Mouse (Mus musculus): ENCODE measurements around the gene Gas2l1.

Gene Gas2l1

GRCm38 (mm10) chr11:5041144-5041780 lies 23.9 kb downstream of the Gas2l1 start:
- DNase-seq = no peak

GRCm38 (mm10) chr11:5040585-5040984 lies 24.5 kb downstream of the Gas2l1 start:
- DNase-seq = no peak

GRCm38 (mm10) chr11:5037146-5037854 lies 27.8 kb downstream of the Gas2l1 start:
- DNase-seq = peak; percentile 43 to 49

DNA sequence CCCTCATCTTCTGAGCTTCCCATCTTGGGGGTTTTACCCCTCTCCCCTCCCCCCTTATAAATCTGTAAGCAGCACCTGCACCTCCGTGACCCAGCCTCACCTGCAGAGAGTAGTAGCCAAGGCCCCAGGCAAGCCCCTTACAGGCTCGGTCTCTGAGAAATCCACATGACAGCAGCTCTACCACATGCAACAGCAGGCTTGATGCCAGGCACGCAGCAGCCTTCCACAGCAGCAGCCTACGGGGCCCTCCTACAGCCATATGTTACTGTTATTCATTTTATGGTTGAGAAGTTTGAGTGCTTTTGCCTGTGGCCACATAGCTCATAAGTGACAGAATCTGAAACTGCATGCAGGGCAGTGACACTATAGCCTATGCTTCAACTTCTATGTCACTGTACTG lies 29.7 kb downstream of the Gas2l1 start:
- no peak for DNase-seq

DNA sequence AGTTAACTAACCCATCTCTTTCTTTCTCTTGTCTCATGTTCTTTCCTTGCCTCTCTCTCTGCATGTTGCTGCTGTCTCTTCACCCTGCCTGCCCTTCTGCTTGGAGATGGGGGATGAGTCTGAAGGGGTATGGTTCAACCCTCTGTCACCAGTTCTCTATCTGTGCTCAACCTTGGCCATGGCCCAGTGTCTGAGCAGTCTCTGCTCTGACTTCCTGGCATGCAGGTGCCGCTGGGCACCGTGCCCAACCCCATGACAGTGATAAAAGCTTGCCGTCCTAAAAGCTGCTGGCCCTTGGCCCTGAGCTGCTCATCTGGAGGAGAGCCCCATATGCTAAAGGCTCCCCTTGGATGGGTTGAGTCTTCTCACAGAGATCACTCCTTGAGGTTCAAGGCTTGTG lies 32.0 kb downstream of the Gas2l1 start:
- peak; percentile 52 to 60 for DNase-seq

DNA sequence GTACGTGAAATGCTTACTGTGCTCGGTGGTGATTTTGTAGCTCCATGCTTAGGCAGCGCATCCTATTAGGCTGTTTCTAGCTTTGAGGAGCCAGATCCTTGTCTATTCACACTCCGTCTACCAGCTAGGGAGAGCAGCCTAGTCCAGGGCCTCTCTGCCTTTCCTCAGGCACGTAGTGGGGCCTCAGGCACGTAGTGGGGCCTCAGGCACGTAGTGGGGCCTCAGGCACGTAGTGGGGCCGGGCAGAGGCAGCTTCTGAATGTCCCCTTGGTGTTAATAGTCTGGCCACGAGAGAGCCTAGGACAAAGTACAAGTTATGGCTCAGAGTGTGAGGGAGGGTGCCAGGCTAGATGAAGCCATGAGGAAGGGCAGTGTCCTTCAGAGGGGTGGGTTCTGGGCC lies 32.4 kb downstream of the Gas2l1 start:
- DNase-seq = no peak

DNA sequence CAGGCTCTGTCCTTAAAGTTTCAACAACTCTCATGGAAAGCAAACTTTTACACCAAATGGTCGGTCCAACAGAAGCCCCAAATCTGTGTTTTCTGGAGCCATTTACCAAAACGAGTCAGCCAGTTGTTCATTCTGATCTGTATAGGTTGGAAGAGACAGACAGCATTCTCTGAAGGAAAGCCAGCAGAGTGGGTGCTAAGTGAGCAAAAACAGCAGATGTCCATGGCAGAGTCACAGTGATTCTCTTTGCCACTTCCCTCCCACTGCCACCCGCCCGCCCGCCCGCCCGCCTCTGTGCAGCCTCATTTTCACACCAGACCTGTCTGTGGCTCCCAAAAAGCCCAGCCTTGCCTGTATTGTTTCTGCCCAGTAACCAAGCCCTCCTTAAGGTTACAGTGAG lies 36.9 kb downstream of the Gas2l1 start:
- DNase-seq = no peak

DNA sequence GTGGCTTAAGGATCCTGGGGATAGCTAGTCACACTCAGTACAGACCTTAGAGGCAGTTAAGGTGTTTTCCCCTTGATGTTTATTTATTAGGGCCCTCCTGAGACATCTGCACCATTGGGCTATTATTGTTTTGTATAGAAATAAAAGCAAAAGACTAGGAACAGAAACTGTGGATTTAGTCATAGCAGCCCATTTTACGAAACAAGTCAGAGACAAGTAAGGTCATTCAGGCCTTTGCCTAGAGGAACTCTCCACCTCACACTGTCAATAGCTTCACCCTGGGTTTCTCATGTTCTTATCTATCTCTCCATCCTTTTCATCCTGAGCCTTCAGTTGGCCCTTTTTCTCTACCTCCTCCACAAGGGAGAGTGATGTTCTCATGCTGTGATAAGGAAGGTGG lies 40.0 kb downstream of the Gas2l1 start:
- no peak for DNase-seq

- DNase-seq = no peak
Observed at GRCm38 (mm10) chr11:5017506-5017905, 47.6 kb downstream of the Gas2l1 start.

DNA sequence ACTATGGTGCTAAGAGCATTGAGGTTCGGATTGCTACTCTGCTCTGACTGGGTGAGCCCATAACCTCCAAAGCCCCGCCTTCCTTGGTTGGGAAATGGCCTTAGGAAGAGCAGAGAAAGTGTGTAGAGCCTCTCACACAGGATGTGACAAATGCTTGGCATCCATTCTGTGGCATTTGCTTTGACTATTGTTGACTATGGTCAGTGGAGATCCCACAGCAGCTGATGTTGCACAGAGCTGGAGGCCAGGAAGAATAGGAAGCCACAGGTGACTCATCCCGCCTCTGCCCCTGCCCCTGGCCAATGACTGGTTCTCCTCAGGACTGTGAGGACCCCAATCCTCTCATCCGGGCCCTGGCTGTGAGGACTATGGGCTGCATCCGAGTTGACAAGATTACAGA lies 48.8 kb downstream of the Gas2l1 start:
- no peak for DNase-seq

DNA sequence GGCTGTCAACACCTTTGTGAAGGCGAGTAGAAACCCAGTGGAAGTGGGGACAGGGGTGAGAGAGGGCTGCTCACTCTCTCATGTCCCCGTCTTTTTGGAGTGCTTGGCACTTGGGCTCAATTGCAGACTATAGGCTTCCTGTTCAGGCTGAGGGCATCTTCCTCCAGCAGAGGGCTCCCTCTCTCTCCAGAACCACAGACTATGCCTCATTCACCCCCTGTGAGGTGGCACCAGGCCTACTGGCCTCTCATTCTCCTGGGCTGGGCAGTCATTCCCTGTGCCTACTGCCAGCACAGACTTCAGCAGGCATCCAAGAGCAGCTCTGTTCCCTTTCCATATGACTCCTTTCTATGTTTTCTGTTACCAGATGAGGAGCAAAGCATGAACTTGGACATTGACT lies 49.4 kb downstream of the Gas2l1 start:
- DNase-seq = peak; percentile 43 to 64

GRCm38 (mm10) chr11:5012213-5012715 lies 52.9 kb downstream of the Gas2l1 start:
- no peak for DNase-seq

DNA sequence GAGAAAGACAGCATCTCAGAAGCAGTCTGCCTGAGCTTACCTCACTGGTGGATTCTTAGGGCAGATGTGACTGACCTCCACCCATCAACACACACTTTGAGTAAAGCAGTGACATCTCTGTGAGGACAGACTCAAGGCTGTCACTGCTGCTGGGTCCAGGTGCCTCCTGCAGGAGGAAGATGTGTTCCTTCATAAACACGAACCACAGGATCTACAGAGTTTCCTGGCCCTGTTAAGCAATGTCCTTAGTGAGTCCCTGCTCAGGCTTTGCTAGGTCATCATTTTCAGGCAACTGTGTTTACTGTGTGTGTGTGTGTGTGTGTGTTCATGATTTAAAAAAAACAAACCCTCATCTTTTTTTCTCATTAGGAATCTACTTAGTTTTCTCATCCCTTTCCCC lies 53.6 kb downstream of the Gas2l1 start:
- no peak for DNase-seq

DNA sequence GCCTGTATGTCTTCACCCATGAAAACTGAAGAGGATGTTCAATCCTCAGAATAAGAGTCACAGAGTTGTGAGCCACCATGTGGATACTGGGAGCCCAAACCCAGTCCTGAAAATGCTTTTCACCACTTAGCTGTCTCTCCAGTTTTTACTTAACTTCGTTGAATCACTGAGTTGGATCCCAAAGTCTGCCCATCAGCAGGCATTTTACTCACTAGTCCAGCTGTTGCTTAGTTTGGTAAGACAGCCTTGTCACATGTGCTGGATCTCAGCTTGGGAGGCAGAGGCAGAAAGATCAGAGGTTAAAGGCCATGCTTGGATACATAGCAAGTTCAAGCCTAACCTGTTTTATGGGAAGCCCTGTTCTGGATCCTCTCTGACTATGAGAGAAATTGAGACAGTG lies 54.9 kb downstream of the Gas2l1 start:
- DNase-seq = no peak

- DNase-seq = no peak
Observed at GRCm38 (mm10) chr11:5009354-5010074, 55.6 kb downstream of the Gas2l1 start.

GRCm38 (mm10) chr11:5008867-5009266 lies 56.3 kb downstream of the Gas2l1 start:
- DNase-seq = no peak

GRCm38 (mm10) chr11:5007186-5007585 lies 57.9 kb downstream of the Gas2l1 start:
- DNase-seq = no peak

DNA sequence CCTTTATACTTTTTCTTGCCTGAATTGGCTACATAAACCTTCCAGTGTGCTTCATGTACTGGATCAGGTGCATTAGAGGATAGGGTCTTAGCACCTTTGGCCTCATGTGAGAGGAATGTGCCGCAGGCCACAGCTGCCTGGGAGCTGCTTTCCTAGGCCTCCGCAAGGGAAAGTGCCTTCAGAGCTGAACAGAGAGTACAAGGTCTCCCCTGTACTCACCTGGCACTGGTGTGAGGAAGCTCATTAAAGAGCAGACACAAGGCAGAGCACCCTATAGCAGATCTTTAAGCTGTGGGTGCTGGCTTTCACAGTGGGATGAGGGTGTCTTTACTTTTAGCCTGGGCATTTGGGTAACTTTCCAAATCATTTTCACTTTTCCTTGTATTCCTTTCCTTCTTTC lies 59.6 kb downstream of the Gas2l1 start:
- no peak for DNase-seq
